Mouse (Mus musculus) bone marrow macrophage, adult 2 months (primary cell): ENCODE measurements around the gene Glipr1l3.

Experiments
- CTCF ChIP-seq: IDR thresholded peaks from 2 replicates; pipeline ENCODE4 v1.5.1; 2012; ENCODE audit warnings: low read depth, mild to moderate bottlenecking, low read length, moderate library complexity
- POLR2A ChIP-seq: IDR thresholded peaks from 2 replicates; pipeline ENCODE4 v1.6.1; 2012; ENCODE audit warnings: mild to moderate bottlenecking, low read depth, low read length, borderline replicate concordance

- no peak for TF ChIP-seq CTCF
- no peak for TF ChIP-seq POLR2A
Observed at GRCm38 (mm10) chr10:112110401-112110800, 49.7 kb downstream of the Glipr1l3 start.
